Mouse (Mus musculus) lung, adult 2 months (tissue): Measurements from ENCODE around the gene Snf8. TPM values are rescaled to one million over a fixed set of nuclear protein-coding genes. Genes with fewer than 3 reads are reported as not detected.

Experiments
- DNase-seq: peaks from one replicate; pipeline ENCODE4 v3.0.0; 2022
- H3K4me1 ChIP-seq: fragments of 200-500 bp; 2 replicates; pipeline ENCODE4 v1.6.1; 2011; ENCODE audit warnings: low read length; ENCODE audit not compliant: control insufficient read depth, insufficient read depth
- H3K4me3 ChIP-seq: fragments of 200-500 bp; replicated peaks from 2 replicates; pipeline ENCODE3; 2011; ENCODE audit warnings: low read depth, mild to moderate bottlenecking, control low read depth, low read length; ENCODE audit errors: extremely low read depth
- CTCF ChIP-seq: fragments of 200-500 bp; IDR thresholded peaks from 2 replicates; pipeline ENCODE4 v1.5.1; 2011; ENCODE audit warnings: mild to moderate bottlenecking, low read length, control low read depth; ENCODE audit not compliant: insufficient read depth
- POLR2A ChIP-seq: fragments of 200-500 bp; IDR thresholded peaks from 2 replicates; pipeline ENCODE4 v1.6.1; 2011; ENCODE audit warnings: low read depth, mild to moderate bottlenecking, control low read depth, low read length, borderline replicate concordance; ENCODE audit errors: extremely low read depth
- WGBS: fragments of 180-500 bp; shearing (Covaris S2); methylation state at CpG from one replicate; pipeline ENCODE4 v1.1.7; 2018; 5-methylcytosine and 5-hydroxymethylcytosine counted together
- polyA plus RNA-seq: library from polyadenylated mRNA; depleted of rRNA; stranded (reverse); fragments of >200 nt; gene quantifications from 2 replicates; pipeline ENCODE4 v1.2.3, GENCODE M21; 2012

Snf8 gene
- polyA plus RNA-seq, 1 experiment = 24.1 TPM

GRCm38 (mm10) chr11:96044803-96045567, 10.3 kb downstream of the Snf8 start:
- H3K4me3 ChIP-seq = no peak overlapping the region
- WGBS = 83% methylated on average over 11 of the region's 11 CpGs
- no peaks in the 10 kb centered on the region for H3K4me1 ChIP-seq
- no peak for DNase-seq
- TF ChIP-seq CTCF (no peak), POLR2A (no peak)

- TF ChIP-seq POLR2A = no peak
- TF ChIP-seq CTCF = no peak
- Histone ChIP-seq H3K4me1 (no peaks in the 10 kb centered on the region), H3K4me3 (no peak overlapping the region)
- WGBS = 84% methylated on average over 8 of the region's 8 CpGs
- DNase-seq = no peak
Measured at GRCm38 (mm10) chr11:96046028-96046427, 11.3 kb downstream of the Snf8 start.

- 75% methylated on average over 2 of the region's 2 CpGs for WGBS
Measured at GRCm38 (mm10) chr11:96046793-96047192, 12.1 kb downstream of the Snf8 start.

GRCm38 (mm10) chr11:96047469-96048373, 13.0 kb downstream of the Snf8 start:
- no peak overlapping the region for H3K4me3 ChIP-seq
- TF ChIP-seq POLR2A (no peak), CTCF (no peak)
- WGBS = 73% methylated on average over 4 of the region's 4 CpGs
- H3K4me1 ChIP-seq = no peaks in the 10 kb centered on the region
- no peak for DNase-seq

More at GRCm38 (mm10) chr11:96046793-96047192, 12.1 kb downstream of the Snf8 start:
- Histone ChIP-seq H3K4me3 (no peak overlapping the region), H3K4me1 (no peaks in the 10 kb centered on the region)
- no peak for DNase-seq
- TF ChIP-seq POLR2A (no peak), CTCF (no peak)

GRCm38 (mm10) chr11:96049939-96050338, 15.3 kb downstream of the Snf8 start:
- WGBS = 92% methylated on average over 4 of the region's 4 CpGs
- Histone ChIP-seq H3K4me3 (no peak overlapping the region), H3K4me1 (no peaks in the 10 kb centered on the region)
- TF ChIP-seq CTCF (no peak), POLR2A (no peak)
- DNase-seq = no peak

- DNase-seq = no peak
- 93% methylated on average over 3 of the region's 3 CpGs for WGBS
- TF ChIP-seq POLR2A (no peak), CTCF (no peak)
- Histone ChIP-seq H3K4me3 (no peak overlapping the region), H3K4me1 (no peaks in the 10 kb centered on the region)
Measured at GRCm38 (mm10) chr11:96050854-96051253, 16.2 kb downstream of the Snf8 start.

GRCm38 (mm10) chr11:96058309-96058708, 23.6 kb downstream of the Snf8 start:
- Histone ChIP-seq H3K4me3 (no peak overlapping the region), H3K4me1 (peaks cover 5% of the 10 kb centered on the region)
- DNase-seq = no peak
- 82% methylated on average over 4 of the region's 4 CpGs for whole genome bisulfite sequencing
- TF ChIP-seq POLR2A = no peak
- TF ChIP-seq CTCF = no peak

GRCm38 (mm10) chr11:96064521-96065214, 30.0 kb downstream of the Snf8 start:
- Histone ChIP-seq H3K4me1 (peaks cover 13% of the 10 kb centered on the region), H3K4me3 (peak overlapping the region; percentile 76)
- DNase-seq = no peak
- under 1% methylated on average over 60 of the region's 64 CpGs for WGBS
- TF ChIP-seq CTCF (no peak), POLR2A (0 out of 2 replicates have a peak, but pooled peaks have one; percentile 15)
